Mouse (Mus musculus) liver, embryonic 14.5 days (tissue): ENCODE data around the gene Timm17b. TPM values are rescaled to one million over a fixed set of nuclear protein-coding genes. Genes with fewer than 3 reads are reported as not detected.
A peak's percentile ranks its signal among the peaks of the same experiment; 100 is the strongest.
"Not testable (repeated sequence)": the region's sequence is repeated elsewhere in the genome, so short reads cannot be mapped to it uniquely, and the experiment has no call there.

Experiments
- ATAC-seq: fragments of 200-750 bp; cut with Nextera tagmentation; 2 replicates; pipeline ENCODE4 v1.8.0; 2017; ENCODE audit warnings: moderate number of reproducible peaks, mild to moderate bottlenecking, moderate library complexity; ENCODE audit not compliant: insufficient read depth
- DNase-seq, 3 experiments: peaks; one replicate each; pipeline ENCODE4 v3.0.0-alpha.2; 2012 to 2013; ENCODE audit warnings: low read depth in 3 of 3, low spot score in 3 of 3
- H3K27ac ChIP-seq: fragments of 300-500 bp; sonication (generic); 2 replicates; pipeline ENCODE4 v1.5.1; 2014; ENCODE audit warnings: moderate library complexity, mild to moderate bottlenecking, control low read depth, inconsistent platforms
- H3K27me3 ChIP-seq: fragments of 300-500 bp; sonication (generic); 2 replicates; pipeline ENCODE4 v1.6.1; 2014; ENCODE audit warnings: mild to moderate bottlenecking, low read length, moderate library complexity; ENCODE audit not compliant: control insufficient read depth, insufficient read depth
- H3K36me3 ChIP-seq: fragments of 300-500 bp; sonication (generic); replicated peaks from 2 replicates; pipeline ENCODE4 v1.6.1; 2014; ENCODE audit warnings: low read depth; ENCODE audit not compliant: control insufficient read depth, insufficient read depth
- H3K4me1 ChIP-seq, 2 experiments: fragments of 200-500 bp in 1 of 2; fragments of 300-500 bp in 1 of 2; sonication (generic) in 1 of 2; replicated peaks; 2 replicates each; pipeline ENCODE4 v1.6.1; 2012 to 2014; ENCODE audit warnings: antibody characterized with exemption in 1 of 2, inconsistent platforms in 1 of 2, low read length in 1 of 2; ENCODE audit not compliant: control insufficient read depth in 2 of 2, insufficient read depth in 2 of 2
- H3K4me2 ChIP-seq: fragments of 300-500 bp; sonication (generic); 2 replicates; pipeline ENCODE4 v1.6.1; 2014; ENCODE audit warnings: low read depth, mild to moderate bottlenecking, control low read depth, moderate library complexity
- H3K4me3 ChIP-seq, 2 experiments: fragments of 200-500 bp in 1 of 2; fragments of 300-500 bp in 1 of 2; sonication (generic) in 1 of 2; 2 replicates each; pipeline ENCODE4 v1.5.1; 2012 to 2014; ENCODE audit warnings: low read depth in 2 of 2, low read length in 2 of 2, mild to moderate bottlenecking in 2 of 2, control low read depth in 1 of 2, inconsistent platforms in 1 of 2, moderate library complexity in 1 of 2; ENCODE audit not compliant: insufficient read depth in 1 of 2
- H3K9ac ChIP-seq: fragments of 300-500 bp; sonication (generic); replicated peaks from 2 replicates; pipeline ENCODE4 v1.6.1; 2014; ENCODE audit warnings: mild to moderate bottlenecking, control low read depth, moderate library complexity
- H3K9me3 ChIP-seq: fragments of 300-500 bp; sonication (generic); 2 replicates; pipeline ENCODE4 v1.6.1; 2016; ENCODE audit warnings: low read length, mixed read lengths; ENCODE audit not compliant: control insufficient read depth
- CTCF ChIP-seq: IDR thresholded peaks from 2 replicates; pipeline ENCODE4 v1.5.1; 2016; ENCODE audit warnings: antibody characterized with exemption, low read depth, control low read depth
- EP300 ChIP-seq: IDR thresholded peaks from 2 replicates; pipeline ENCODE4 v1.6.1; 2016; ENCODE audit warnings: antibody characterized with exemption, low read depth
- WGBS: fragments of 180-500 bp; shearing (Covaris S2); extraction: QIAGEN DNeasy Blood & Tissue Kit; methylation state at CpG from one replicate; pipeline ENCODE4 v1.1.7; 2014; ENCODE audit not compliant: insufficient replicate concordance; 5-methylcytosine and 5-hydroxymethylcytosine counted together
- polyA plus RNA-seq, 2 experiments: library from polyadenylated mRNA; depleted of rRNA in 1 of 2; stranded (reverse) in 1 of 2; unstranded in 1 of 2; fragments of >200 nt; fragmentation: Nextera tagmentation in 1 of 2; extraction: Ambion mirVana in 1 of 2; gene quantifications; 2 replicates each; pipeline versions ENCODE4 v1.2.1 to v1.2.3; 2012 to 2014

Timm17b gene
- polyA plus RNA-seq, 2 experiments, result 18.6 to 105 TPM

GRCm38 (mm10) chrX:7898211-7898610 is 946 bp upstream of the Timm17b start:
- Histone ChIP-seq H3K4me3 (peak overlapping the region; percentile 56 to 78), H3K9ac (peak overlapping the region; percentile 59), H3K27ac (no peak overlapping the region), H3K4me2 (peak overlapping the region; percentile 72), H3K9me3 (no peaks in the 10 kb centered on the region), H3K36me3 (0 out of 2 replicates have a peak, but pooled peaks cover 3% of the 10 kb centered on the region), H3K27me3 (no peaks in the 10 kb centered on the region), H3K4me1 (peaks cover 0 to 5% of the 10 kb centered on the region in 2 experiments; a peak in 1 of 4 replicates)
- WGBS, result 16% methylated on average over 13 of the region's 13 CpGs
- TF ChIP-seq CTCF (no peak), EP300 (no peak)
- no peak for DNase-seq
- no peak for ATAC-seq

DNA sequence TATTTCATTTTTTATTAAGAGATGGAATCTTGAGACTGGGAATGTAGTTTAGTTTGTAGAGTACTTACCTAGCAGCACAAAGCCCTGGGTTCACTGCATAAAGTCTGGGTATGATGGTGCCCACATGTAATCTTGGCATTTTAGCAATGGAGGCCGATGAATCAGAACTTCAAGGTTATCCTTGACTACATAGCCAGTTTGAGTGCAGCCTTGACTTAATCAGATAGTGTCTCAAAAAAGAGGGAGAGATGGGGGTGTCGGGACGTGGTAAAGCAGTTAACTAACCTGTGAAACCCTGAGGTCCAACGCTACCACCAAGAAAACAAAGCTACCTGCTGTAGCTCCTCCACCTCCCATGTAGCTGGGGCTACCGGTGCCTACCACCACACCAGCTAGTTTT is 5.3 kb downstream of the Timm17b start:
- Histone ChIP-seq H3K9me3 (no peaks in the 10 kb centered on the region), H3K9ac (no peak overlapping the region), H3K4me2 (no peak overlapping the region), H3K36me3 (no peaks in the 10 kb centered on the region), H3K4me1 (no peaks in the 10 kb centered on the region), H3K27ac (no peak overlapping the region), H3K4me3 (no peak overlapping the region), H3K27me3 (no peaks in the 10 kb centered on the region)
- DNase-seq, result no peak
- ATAC-seq, result no peak
- WGBS, result 74% methylated on average over 5 of the region's 5 CpGs
- TF ChIP-seq CTCF (no peak), EP300 (no peak)

- Histone ChIP-seq H3K27me3 (no peaks in the 10 kb centered on the region), H3K4me3 (no peak within 1 kb of the TSS), H3K36me3 (no peaks in the 10 kb centered on the region), H3K9me3 (no peaks in the 10 kb centered on the region), H3K9ac (no peak within 1 kb of the TSS), H3K4me2 (no peak within 1 kb of the TSS), H3K4me1 (no peaks in the 10 kb centered on the region), H3K27ac (no peak within 1 kb of the TSS)
- no peak for ATAC-seq
- WGBS, result 69% methylated on average over 5 of the region's 5 CpGs
- no peak for DNase-seq
- no peak for TF ChIP-seq EP300
- TF ChIP-seq CTCF, result no peak
Measured at GRCm38 (mm10) chrX:7907735-7908134, 8.6 kb downstream of the Timm17b start, which contains the start of gene Gm10491. TSS of gene Gm10491 (minus strand) at chrX:7907835.

DNA sequence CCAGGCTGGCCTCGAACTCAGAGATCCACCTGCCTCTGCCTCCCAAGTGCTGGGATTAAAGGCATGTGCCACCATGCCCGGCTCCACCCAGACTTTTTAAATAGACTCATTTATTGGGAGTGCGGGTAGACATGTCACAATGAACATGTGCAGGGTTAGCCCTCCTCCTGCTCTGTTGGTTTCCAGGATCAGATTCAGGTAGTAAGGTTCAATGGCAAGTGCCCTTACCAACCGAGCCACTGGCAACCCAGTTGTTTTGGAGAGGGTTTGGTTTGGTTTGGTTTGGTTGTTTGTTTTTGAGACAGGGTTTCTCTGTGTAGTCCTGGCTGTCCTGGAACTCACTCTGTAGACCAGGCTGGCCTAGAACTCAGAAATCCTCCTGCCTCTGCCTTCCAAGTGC is 10.1 kb downstream of the Timm17b start, which contains the start of gene Gm10490:
TSS of gene Gm10490 (plus strand) at position 301 of the 400 bp plus-strand sequence.
- not testable (repeated sequence) for ATAC-seq, H3K4me1 ChIP-seq, H3K27me3 ChIP-seq, H3K9me3 ChIP-seq, H3K4me3 ChIP-seq, H3K27ac ChIP-seq, H3K4me2 ChIP-seq, H3K36me3 ChIP-seq, H3K9ac ChIP-seq, DNase-seq
- WGBS, result 75% methylated on average over 4 of the region's 4 CpGs

- H3K9me3 ChIP-seq, result no peaks in the 10 kb centered on the region
- no peak overlapping the region for H3K4me2 ChIP-seq
- H3K36me3 ChIP-seq, result no peaks in the 10 kb centered on the region
- H3K4me1 ChIP-seq, result no peaks in the 10 kb centered on the region
- no peak for ATAC-seq
- H3K27me3 ChIP-seq, result no peaks in the 10 kb centered on the region
- no peak for TF ChIP-seq CTCF
- no peak for TF ChIP-seq EP300
- 57% methylated on average over 6 of the region's 6 CpGs for WGBS
- DNase-seq, result no peak
- H3K4me3 ChIP-seq, result no peak overlapping the region
- H3K9ac ChIP-seq, result no peak overlapping the region
- H3K27ac ChIP-seq, result no peak overlapping the region
Measured at GRCm38 (mm10) chrX:7910473-7910872, 11.3 kb downstream of the Timm17b start.
